Mouse (Mus musculus) neural tube, embryonic 11.5 days (tissue): ENCODE results near the gene Slc35c2. TPM values are rescaled to one million over a fixed set of nuclear protein-coding genes. Genes with fewer than 3 reads are reported as not detected.

Source experiments
- ATAC-seq: fragments of 200-750 bp; cut with Nextera tagmentation; 2 replicates; pipeline ENCODE4 v1.8.0; 2017; ENCODE audit warnings: moderate number of reproducible peaks, mild to moderate bottlenecking, moderate TSS enrichment, moderate library complexity; ENCODE audit not compliant: insufficient read depth, low FRiP score, low TSS enrichment
- DNase-seq: peaks from one replicate; pipeline ENCODE4 v3.0.0-alpha.2; 2015; ENCODE audit warnings: low spot score
- H3K27ac ChIP-seq: fragments of 300-500 bp; sonication (generic); 2 replicates; pipeline ENCODE4 v1.5.1; 2014; ENCODE audit warnings: low read depth, mild to moderate bottlenecking, low read length
- H3K27me3 ChIP-seq: fragments of 300-500 bp; sonication (generic); 2 replicates; pipeline ENCODE4 v1.6.1; 2014; ENCODE audit warnings: mild to moderate bottlenecking, low read length, mixed read lengths; ENCODE audit not compliant: control insufficient read depth, insufficient read depth
- H3K36me3 ChIP-seq: fragments of 300-500 bp; sonication (generic); 2 replicates; pipeline ENCODE4 v1.6.1; 2014; ENCODE audit warnings: mild to moderate bottlenecking, low read length, moderate library complexity, mixed read lengths; ENCODE audit not compliant: control insufficient read depth, insufficient read depth
- H3K4me1 ChIP-seq: fragments of 300-500 bp; sonication (generic); 2 replicates; pipeline ENCODE4 v1.6.1; 2014; ENCODE audit warnings: low read length, mixed read lengths; ENCODE audit not compliant: control insufficient read depth, insufficient read depth
- H3K4me2 ChIP-seq: fragments of 300-500 bp; sonication (generic); 2 replicates; pipeline ENCODE4 v1.6.1; 2014; ENCODE audit warnings: low read depth, mild to moderate bottlenecking, moderate library complexity
- H3K4me3 ChIP-seq: fragments of 300-500 bp; sonication (generic); 2 replicates; pipeline ENCODE4 v1.5.1; 2014; ENCODE audit warnings: low read depth, low read length
- H3K9ac ChIP-seq: fragments of 300-500 bp; sonication (generic); 2 replicates; pipeline ENCODE4 v1.6.1; 2014; ENCODE audit warnings: mild to moderate bottlenecking, low read length
- H3K9me3 ChIP-seq: fragments of 300-500 bp; sonication (generic); 2 replicates; pipeline ENCODE4 v1.6.1; 2016; ENCODE audit warnings: low read length; ENCODE audit not compliant: control insufficient read depth
- WGBS: fragments of 180-500 bp; shearing (Covaris S2); extraction: QIAGEN DNeasy Blood & Tissue Kit; methylation state at CpG from one replicate; pipeline ENCODE4 v1.1.7; 2014; 5-methylcytosine and 5-hydroxymethylcytosine counted together
- polyA plus RNA-seq: library from polyadenylated mRNA; unstranded; fragments of >200 nt; fragmentation: Nextera tagmentation; extraction: Ambion mirVana; gene quantifications from 2 replicates; pipeline ENCODE4 v1.2.1, GENCODE M21; 2014

Gene Slc35c2
- polyA plus RNA-seq, 1 experiment from 2014 or later, result 48.2 TPM

GRCm38 (mm10) chr2:165285621-165286020 is 2.0 kb downstream of the Slc35c2 start:
- peaks cover 7% of the 10 kb centered on the region for H3K4me1 ChIP-seq

DNA sequence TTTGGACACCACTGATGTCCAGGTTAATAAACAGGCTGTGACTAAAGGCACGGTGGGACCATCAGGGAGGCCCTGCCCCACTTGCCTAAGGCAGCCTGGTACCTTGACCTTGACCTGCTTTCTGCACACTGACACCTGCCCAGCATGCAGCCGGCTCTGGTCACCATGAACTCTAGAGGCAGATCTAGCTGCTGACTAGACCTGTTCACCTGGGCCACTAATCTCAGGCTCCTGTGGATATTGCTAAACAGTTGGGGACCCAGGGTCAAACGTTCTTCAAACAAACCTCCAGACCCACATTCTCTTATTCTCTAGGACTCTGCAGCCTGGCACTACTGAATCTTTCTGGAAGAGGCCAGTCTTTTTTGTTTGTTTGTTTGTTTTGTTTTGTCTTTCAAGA is 2.6 kb downstream of the Slc35c2 start:
- no peak overlapping the region for H3K4me2 ChIP-seq
- H3K27me3 ChIP-seq, result no peaks in the 10 kb centered on the region
- no peak overlapping the region for H3K9ac ChIP-seq
- H3K27ac ChIP-seq, result no peak overlapping the region
- H3K4me1 ChIP-seq, result peaks cover 7% of the 10 kb centered on the region
- ATAC-seq (no peak), DNase-seq (no peak)
- H3K4me3 ChIP-seq, result no peak overlapping the region
- 86% methylated on average over 3 of the region's 3 CpGs for WGBS
- H3K36me3 ChIP-seq, result no peaks in the 10 kb centered on the region
- H3K9me3 ChIP-seq, result no peaks in the 10 kb centered on the region

More at GRCm38 (mm10) chr2:165285621-165286020, 2.0 kb downstream of the Slc35c2 start:
- H3K27me3 ChIP-seq, result no peaks in the 10 kb centered on the region
- H3K4me3 ChIP-seq, result no peak overlapping the region
- ATAC-seq (no peak), DNase-seq (no peak)
- no peaks in the 10 kb centered on the region for H3K9me3 ChIP-seq
- H3K36me3 ChIP-seq, result no peaks in the 10 kb centered on the region
- H3K4me2 ChIP-seq, result no peak overlapping the region
- WGBS, result 85% methylated on average over 8 of the region's 8 CpGs
- H3K27ac ChIP-seq, result no peak overlapping the region
- no peak overlapping the region for H3K9ac ChIP-seq

DNA sequence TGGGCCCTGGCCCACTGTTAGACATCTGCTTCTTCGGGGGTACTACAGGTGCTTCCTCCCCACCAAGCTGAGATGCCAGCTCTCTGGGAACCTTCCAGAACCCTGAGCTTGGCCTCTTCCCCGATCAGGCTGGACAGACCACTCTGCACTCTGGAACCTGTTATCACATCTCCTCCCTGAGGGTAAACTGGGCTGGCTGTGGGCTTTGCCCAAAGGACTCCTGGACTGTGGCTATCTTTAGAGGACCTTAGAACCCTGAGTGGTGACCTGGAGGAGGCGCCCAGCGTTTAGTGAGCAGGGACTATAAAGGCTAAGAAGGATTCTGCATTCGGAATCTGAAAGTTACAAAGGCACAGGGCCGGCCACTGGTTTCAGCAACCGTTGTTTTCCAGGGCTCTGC is 3.3 kb downstream of the Slc35c2 start:
- Histone ChIP-seq H3K4me2 (no peak overlapping the region), H3K4me1 (peaks cover 7% of the 10 kb centered on the region), H3K4me3 (no peak overlapping the region), H3K36me3 (no peaks in the 10 kb centered on the region), H3K27ac (no peak overlapping the region), H3K9me3 (no peaks in the 10 kb centered on the region), H3K27me3 (no peaks in the 10 kb centered on the region), H3K9ac (no peak overlapping the region)
- no peak for DNase-seq
- WGBS, result 87% methylated on average over 7 of the region's 7 CpGs
- no peak for ATAC-seq

DNA sequence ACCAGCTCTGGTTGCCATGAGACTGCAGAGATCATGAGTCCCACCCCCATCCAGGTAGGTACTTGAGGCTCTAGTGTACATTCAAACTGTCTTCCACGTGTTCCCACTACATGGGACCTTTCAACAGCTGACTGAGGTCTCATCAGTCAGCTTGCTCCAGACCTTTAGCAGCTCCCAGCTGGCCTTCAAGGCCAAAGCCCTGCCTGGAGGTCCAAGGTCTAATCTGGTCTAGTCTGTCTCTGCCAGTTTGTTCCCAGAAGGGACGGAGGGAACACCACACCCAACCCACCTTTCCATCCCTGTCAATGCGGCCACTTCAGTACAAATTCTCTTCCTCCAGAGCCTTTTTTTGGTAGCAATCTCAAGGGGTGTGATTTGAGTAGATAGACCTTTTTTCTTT is 4.0 kb downstream of the Slc35c2 start:
- WGBS, result 89% methylated on average over 3 of the region's 3 CpGs
- no peak overlapping the region for H3K4me2 ChIP-seq
- H3K4me1 ChIP-seq, result peaks cover 7% of the 10 kb centered on the region
- H3K9ac ChIP-seq, result no peak overlapping the region
- no peaks in the 10 kb centered on the region for H3K36me3 ChIP-seq
- H3K27ac ChIP-seq, result no peak overlapping the region
- H3K9me3 ChIP-seq, result no peaks in the 10 kb centered on the region
- ATAC-seq (no peak), DNase-seq (no peak)
- H3K27me3 ChIP-seq, result no peaks in the 10 kb centered on the region
- no peak overlapping the region for H3K4me3 ChIP-seq

- no peaks in the 10 kb centered on the region; the same call in 1 of the 2 replicates for H3K36me3 ChIP-seq
- 69% methylated on average over 5 of the region's 6 CpGs for WGBS
- no peak for DNase-seq
Measured at GRCm38 (mm10) chr2:165281779-165282311, 5.8 kb downstream of the Slc35c2 start.

GRCm38 (mm10) chr2:165279351-165279750 is 8.3 kb downstream of the Slc35c2 start:
- ATAC-seq (no peak), DNase-seq (no peak)
- H3K4me2 ChIP-seq, result no peak overlapping the region
- H3K4me3 ChIP-seq, result no peak overlapping the region
- 68% methylated on average over 10 of the region's 10 CpGs for WGBS
- H3K27me3 ChIP-seq, result no peaks in the 10 kb centered on the region
- H3K4me1 ChIP-seq, result peaks cover 2% of the 10 kb centered on the region; the same call in 1 of the 2 replicates
- H3K27ac ChIP-seq, result no peak overlapping the region
- no peaks in the 10 kb centered on the region for H3K9me3 ChIP-seq
- no peak overlapping the region for H3K9ac ChIP-seq
- H3K36me3 ChIP-seq, result no peaks in the 10 kb centered on the region; the same call in 1 of the 2 replicates

More at GRCm38 (mm10) chr2:165281779-165282311, 5.8 kb downstream of the Slc35c2 start:
- Histone ChIP-seq H3K4me3 (no peak overlapping the region), H3K27me3 (no peaks in the 10 kb centered on the region), H3K27ac (no peak overlapping the region), H3K9ac (no peak overlapping the region), H3K4me2 (no peak overlapping the region), H3K4me1 (peaks cover 2% of the 10 kb centered on the region), H3K9me3 (no peaks in the 10 kb centered on the region)
- no peak for ATAC-seq

DNA sequence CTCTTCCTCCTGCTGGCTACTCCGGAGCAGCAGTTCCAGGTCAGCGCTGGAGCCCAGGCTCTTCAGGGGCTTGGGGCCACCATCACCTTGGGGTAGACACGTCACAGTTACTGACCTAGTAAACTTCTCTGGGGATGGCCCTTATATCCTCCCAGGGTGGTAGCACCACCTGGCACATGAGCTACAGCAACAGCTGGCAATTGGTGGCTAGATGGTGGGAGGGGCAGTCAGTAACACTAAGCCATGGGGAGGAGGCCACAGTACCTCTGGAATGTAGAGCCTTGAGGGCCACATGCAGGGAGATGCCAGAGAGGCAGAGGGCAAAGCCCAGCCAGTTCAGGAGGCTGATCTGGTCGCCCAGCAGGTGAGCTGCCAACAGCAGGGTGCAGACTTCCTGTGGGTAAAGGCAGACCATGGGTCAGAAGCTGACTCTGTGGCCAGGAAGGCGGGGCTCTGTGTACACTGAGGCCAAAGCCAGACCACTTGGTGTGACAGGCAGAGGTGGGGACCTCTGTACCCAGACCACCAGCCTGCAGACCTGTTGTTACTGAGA is 10.4 kb downstream of the Slc35c2 start:
- Histone ChIP-seq H3K9me3 (no peaks in the 10 kb centered on the region), H3K4me3 (no peak overlapping the region), H3K9ac (no peak overlapping the region), H3K27me3 (no peaks in the 10 kb centered on the region), H3K4me1 (peaks cover 5% of the 10 kb centered on the region; the same call in 1 of the 2 replicates), H3K36me3 (no peaks in the 10 kb centered on the region; the same call in 1 of the 2 replicates), H3K4me2 (no peak overlapping the region), H3K27ac (no peak overlapping the region)
- DNase-seq, result no peak
- ATAC-seq, result no peak
- 86% methylated on average over 5 of the region's 5 CpGs for WGBS

- no peaks in the 10 kb centered on the region for H3K9me3 ChIP-seq
- H3K4me3 ChIP-seq, result no peak overlapping the region
- 27% methylated on average over 8 of the region's 8 CpGs for WGBS
- H3K36me3 ChIP-seq, result no peaks in the 10 kb centered on the region; the same call in 1 of the 2 replicates
- H3K27ac ChIP-seq, result no peak overlapping the region
- no peaks in the 10 kb centered on the region for H3K27me3 ChIP-seq
- H3K4me1 ChIP-seq, result peaks cover 11% of the 10 kb centered on the region
- H3K4me2 ChIP-seq, result no peak overlapping the region
- DNase-seq (peak; percentile 77), ATAC-seq (peak; percentile 35; the same call in 1 of the 2 replicates)
- H3K9ac ChIP-seq, result no peak overlapping the region
Measured at GRCm38 (mm10) chr2:165275824-165276223, 11.8 kb downstream of the Slc35c2 start.

- Histone ChIP-seq H3K36me3 (no peaks in the 10 kb centered on the region; the same call in 1 of the 2 replicates), H3K4me1 (peaks cover 11% of the 10 kb centered on the region), H3K9ac (no peak overlapping the region), H3K27ac (no peak overlapping the region), H3K4me3 (no peak overlapping the region), H3K27me3 (no peaks in the 10 kb centered on the region), H3K4me2 (no peak overlapping the region), H3K9me3 (no peaks in the 10 kb centered on the region)
- WGBS, result 32% methylated on average over 8 of the region's 8 CpGs
- ATAC-seq (peak; percentile 35), DNase-seq (no peak)
Measured at GRCm38 (mm10) chr2:165275124-165275640, 12.5 kb downstream of the Slc35c2 start.
